Mouse (Mus musculus) common myeloid progenitor, adult 5-6 weeks (primary cell): ENCODE data around the gene Slain2. TPM values are rescaled to one million over a fixed set of nuclear protein-coding genes. Genes with fewer than 3 reads are reported as not detected.

Experiments
- ATAC-seq: replicated peaks from 2 replicates; pipeline ENCODE4 v1.8.0; 2016; ENCODE audit warnings: low read depth, mild to moderate bottlenecking, moderate TSS enrichment, inconsistent platforms; ENCODE audit not compliant: poor library complexity, severe bottlenecking
- total RNA-seq: library from RNA; stranded (forward); fragments of 200-1000, 187-1606 nt; gene quantifications from 2 replicates; pipeline ENCODE4 v1.2.3, GENCODE M21; 2017

The Slain2 gene
- total RNA-seq, result 44.3 and 58.4 TPM in 2 replicates

GRCm38 (mm10) chr5:72913648-72914557, at the start of gene Slain2:
TSS of gene Slain2 (plus strand) at chr5:72914304.
- peak; percentile 69 for ATAC-seq

DNA sequence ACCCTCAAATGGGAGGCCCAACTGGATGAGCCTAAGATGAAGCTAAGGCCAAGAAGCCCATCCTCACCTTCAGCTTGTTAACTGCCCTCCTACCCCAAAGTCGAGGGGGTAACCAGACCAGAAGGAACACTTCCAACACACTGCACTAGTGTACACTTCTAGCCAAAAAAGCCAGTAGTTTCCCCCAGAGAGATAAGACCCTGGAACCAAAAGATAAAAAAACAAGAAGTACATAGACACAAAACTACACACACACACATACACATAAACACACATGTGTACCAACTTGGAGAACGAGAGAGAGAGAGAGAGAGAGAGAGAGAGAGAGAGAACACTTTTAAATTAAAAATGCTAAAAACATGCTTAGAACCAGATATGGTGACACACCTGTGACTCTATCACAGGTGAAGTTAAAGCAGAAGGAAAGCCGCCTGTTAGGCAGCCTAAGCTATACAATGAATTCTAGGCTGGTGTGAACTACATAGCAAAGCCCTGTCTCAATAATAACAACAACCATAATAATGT, 49.4 kb upstream of the Slain2 start:
- ATAC-seq, result no peak

- no peak for ATAC-seq
Observed at GRCm38 (mm10) chr5:72866260-72866905, 47.7 kb upstream of the Slain2 start.

GRCm38 (mm10) chr5:72867036-72867672, 47.0 kb upstream of the Slain2 start:
- ATAC-seq, result peak; percentile 26; the same call in 1 of the 2 replicates

DNA sequence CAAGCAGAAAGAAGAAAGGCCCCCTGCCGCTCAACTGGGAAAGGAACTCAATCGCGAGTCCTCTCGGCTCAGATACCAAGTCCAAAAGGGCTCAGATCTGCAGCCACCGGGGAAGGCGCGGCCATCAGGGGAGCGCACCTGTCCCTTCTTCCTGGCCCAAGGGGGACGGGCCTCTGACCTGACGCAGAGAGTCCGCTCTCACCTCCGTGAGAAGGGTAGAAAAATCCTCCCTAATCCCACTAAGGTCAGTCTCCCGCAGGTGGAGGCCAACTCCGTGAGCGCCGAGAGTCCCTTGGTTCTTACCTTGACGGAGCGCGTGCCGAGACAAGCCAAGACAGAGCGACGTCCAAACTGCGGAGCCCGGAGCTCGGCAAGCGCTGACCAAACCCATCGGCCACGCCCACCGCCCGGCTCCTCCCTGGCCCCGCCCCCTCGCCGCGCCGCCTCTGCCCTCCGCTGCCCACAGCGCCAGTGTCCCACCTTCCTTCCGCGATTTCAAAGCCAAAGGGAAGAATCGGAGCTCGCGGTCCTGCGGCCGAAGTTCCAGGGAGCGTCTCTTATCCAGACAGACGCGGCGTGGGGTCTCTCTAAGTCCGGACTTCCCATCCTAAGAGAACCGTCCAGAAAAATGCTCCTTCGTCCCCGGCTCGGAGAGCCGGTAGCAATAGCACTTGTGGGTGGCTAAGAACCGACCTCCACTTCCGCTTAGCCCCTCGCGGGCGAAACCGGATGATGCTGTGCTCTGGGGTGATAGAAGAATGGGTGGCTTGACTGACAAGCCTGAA, 45.8 kb upstream of the Slain2 start, which contains the start of gene Tec:
TSS of gene Tec (minus strand) at position 393 of the 785 bp plus-strand sequence.
- ATAC-seq, result peak; percentile 70

- no peak for ATAC-seq
Observed at GRCm38 (mm10) chr5:72869779-72870608, 44.1 kb upstream of the Slain2 start.

GRCm38 (mm10) chr5:72871114-72871513, 43.0 kb upstream of the Slain2 start:
- no peak for ATAC-seq

- peak; percentile 43; the same call in 1 of the 2 replicates for ATAC-seq
Observed at GRCm38 (mm10) chr5:72879736-72880135, 34.4 kb upstream of the Slain2 start.

GRCm38 (mm10) chr5:72881748-72882411, 32.2 kb upstream of the Slain2 start:
- ATAC-seq, result no peak

GRCm38 (mm10) chr5:72882412-72882765, 31.7 kb upstream of the Slain2 start:
- ATAC-seq, result peak; percentile 75

DNA sequence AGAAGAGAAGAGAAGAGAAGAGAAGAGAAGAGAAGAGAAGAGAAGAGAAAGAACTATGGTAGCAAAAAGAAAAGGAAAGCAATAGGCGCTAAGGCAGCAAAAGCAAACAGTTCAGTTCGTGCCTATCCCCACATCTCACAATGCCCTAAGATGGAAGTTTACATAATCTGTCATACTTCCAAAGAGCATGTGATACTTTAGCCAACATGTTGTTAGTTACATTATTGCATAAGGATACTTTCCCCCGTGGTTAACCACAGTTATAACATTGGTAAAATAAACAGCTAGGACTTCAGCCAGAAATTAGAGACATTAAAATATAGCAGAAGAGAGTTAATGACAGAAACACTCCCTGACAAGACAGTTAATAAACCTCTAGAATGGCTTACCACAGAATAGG, 30.4 kb upstream of the Slain2 start:
- peak; percentile 45 for ATAC-seq

- ATAC-seq, result no peak
Observed at GRCm38 (mm10) chr5:72886458-72887222, 27.5 kb upstream of the Slain2 start.

DNA sequence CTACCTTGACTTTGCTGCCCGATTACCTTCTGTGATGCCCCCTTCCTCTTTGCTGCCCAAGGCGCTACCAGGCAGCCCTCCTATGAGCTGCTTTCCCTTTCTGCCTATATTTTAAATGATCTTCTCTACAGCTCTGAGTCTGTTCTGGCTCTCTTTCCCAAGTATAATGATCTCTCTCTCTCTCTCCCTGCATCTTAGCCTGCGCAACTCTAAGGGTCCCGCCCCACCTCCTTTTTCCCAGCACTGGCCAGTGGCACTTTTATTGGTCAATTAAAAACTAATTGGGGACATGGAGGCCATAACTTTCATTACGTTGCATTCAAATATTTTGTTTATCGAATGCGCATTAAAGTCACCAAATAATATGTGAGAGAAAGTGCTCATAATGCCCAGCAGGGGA, 25.8 kb upstream of the Slain2 start:
- ATAC-seq, result no peak

DNA sequence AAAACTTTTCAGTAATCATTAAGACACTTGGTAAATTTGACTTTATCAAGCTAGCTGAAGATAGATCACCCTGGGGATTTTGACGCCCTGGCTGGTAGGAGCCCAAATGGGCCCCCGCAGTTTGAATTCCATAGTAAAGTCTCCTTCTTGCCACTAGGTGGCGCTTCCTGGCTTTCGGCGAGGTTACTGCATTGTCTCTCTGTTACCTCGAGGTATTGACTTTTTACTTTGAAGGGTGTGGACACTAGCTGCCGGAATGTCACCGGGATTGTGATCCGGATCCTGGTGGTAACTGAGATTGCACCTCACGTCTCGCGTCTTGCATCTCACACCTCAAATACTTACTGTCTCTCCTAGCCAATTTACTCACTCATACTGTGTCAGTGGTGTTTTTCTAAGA, 22.6 kb upstream of the Slain2 start:
- ATAC-seq, result peak; percentile 96

DNA sequence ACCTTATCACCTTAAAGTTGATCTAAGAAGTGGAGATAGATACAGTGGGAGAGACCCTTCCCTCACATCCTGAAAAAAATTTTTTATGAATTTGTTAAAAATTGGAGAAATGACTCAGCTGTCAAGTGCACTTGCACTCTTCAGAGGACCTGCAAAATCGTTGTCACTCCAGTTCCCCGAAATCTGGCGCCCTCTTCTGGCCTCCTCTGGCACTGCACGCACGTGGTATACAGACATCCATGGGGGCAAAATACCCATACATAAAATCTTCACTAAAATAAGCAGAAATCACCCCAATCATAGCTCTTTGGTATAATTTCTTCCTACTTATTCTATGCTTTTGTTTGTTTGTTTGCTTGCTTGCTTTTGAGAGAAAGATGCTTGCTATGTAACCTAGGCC, 20.1 kb upstream of the Slain2 start:
- 0 out of 2 replicates have a peak, but pooled peaks have one; percentile 35 for ATAC-seq

DNA sequence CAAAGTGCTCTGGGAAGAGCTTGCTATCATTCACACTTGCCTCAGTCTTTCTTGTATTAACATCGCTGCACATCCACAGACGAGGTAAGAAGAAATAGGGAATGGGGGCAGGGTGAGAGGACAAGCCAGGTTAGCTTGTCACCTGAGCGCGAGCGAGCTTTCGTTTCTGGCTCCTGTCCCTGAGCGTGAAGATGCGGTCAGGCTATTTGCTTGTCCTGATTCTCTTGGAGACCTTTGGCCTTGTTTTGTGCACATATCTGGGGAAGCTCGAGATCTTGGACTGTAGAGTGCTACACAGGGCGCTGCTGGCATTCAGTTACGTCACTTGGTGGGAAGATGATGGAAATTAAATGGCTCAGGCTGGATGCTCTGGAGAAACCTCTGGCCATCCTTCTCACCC, 18.8 kb upstream of the Slain2 start:
- no peak for ATAC-seq

GRCm38 (mm10) chr5:72896478-72897279, 17.4 kb upstream of the Slain2 start:
- ATAC-seq, result peak; percentile 57
